Mouse (Mus musculus) liver, embryonic 15.5 days (tissue): ENCODE data around the gene Tcf7l1. TPM values are rescaled to one million over a fixed set of nuclear protein-coding genes. Genes with fewer than 3 reads are reported as not detected.
A peak's percentile ranks its signal among the peaks of the same experiment; 100 is the strongest.

Source experiments
- ATAC-seq: fragments of 200-750 bp; cut with Nextera tagmentation; 2 replicates; pipeline ENCODE4 v1.8.0; 2017; ENCODE audit warnings: moderate number of reproducible peaks, mild to moderate bottlenecking, moderate library complexity; ENCODE audit not compliant: insufficient read depth
- H3K27ac ChIP-seq: fragments of 300-500 bp; sonication (generic); replicated peaks from 2 replicates; pipeline ENCODE4 v1.5.1; 2015; ENCODE audit warnings: mild to moderate bottlenecking, inconsistent platforms
- H3K27me3 ChIP-seq: fragments of 300-500 bp; sonication (generic); 2 replicates; pipeline ENCODE4 v1.6.1; 2015; ENCODE audit warnings: mild to moderate bottlenecking, inconsistent platforms
- H3K36me3 ChIP-seq: fragments of 300-500 bp; sonication (generic); replicated peaks from 2 replicates; pipeline ENCODE4 v1.6.1; 2015; ENCODE audit warnings: moderate library complexity, mild to moderate bottlenecking, inconsistent platforms
- H3K4me1 ChIP-seq: fragments of 300-500 bp; sonication (generic); replicated peaks from 2 replicates; pipeline ENCODE4 v1.6.1; 2015; ENCODE audit warnings: inconsistent platforms
- H3K4me2 ChIP-seq: fragments of 300-500 bp; sonication (generic); 2 replicates; pipeline ENCODE4 v1.6.1; 2015; ENCODE audit warnings: moderate library complexity, mild to moderate bottlenecking, inconsistent platforms
- H3K4me3 ChIP-seq: fragments of 300-500 bp; sonication (generic); replicated peaks from 2 replicates; pipeline ENCODE4 v1.5.1; 2015; ENCODE audit warnings: mild to moderate bottlenecking, inconsistent platforms
- H3K9ac ChIP-seq: fragments of 300-500 bp; sonication (generic); 2 replicates; pipeline ENCODE4 v1.6.1; 2015; ENCODE audit warnings: moderate library complexity, mild to moderate bottlenecking, inconsistent platforms
- H3K9me3 ChIP-seq: fragments of 300-500 bp; sonication (generic); replicated peaks from 2 replicates; pipeline ENCODE4 v1.6.1; 2016; ENCODE audit warnings: inconsistent platforms
- WGBS: fragments of 180-500 bp; shearing (Covaris S2); methylation state at CpG from one replicate; pipeline ENCODE4 v1.1.7; 2015; ENCODE audit warnings: mixed read lengths; ENCODE audit not compliant: insufficient replicate concordance; 5-methylcytosine and 5-hydroxymethylcytosine counted together
- polyA plus RNA-seq: library from polyadenylated mRNA; unstranded; fragments of >200 nt; fragmentation: Nextera tagmentation; extraction: Ambion mirVana; gene quantifications from 2 replicates; pipeline ENCODE4 v1.2.1, GENCODE M21; 2015

Tcf7l1 gene
- polyA plus RNA-seq, 1 experiment from 2014 or later, result 4.1 TPM

- no peak for ATAC-seq
- H3K4me1 ChIP-seq, result no peaks in the 10 kb centered on the region; the same call in 1 of the 2 replicates
- no peaks in the 10 kb centered on the region for H3K27me3 ChIP-seq
- WGBS, result 29% methylated on average over 10 of the region's 10 CpGs
- no peaks in the 10 kb centered on the region for H3K36me3 ChIP-seq
- no peaks in the 10 kb centered on the region for H3K9me3 ChIP-seq
- no peak overlapping the region for H3K9ac ChIP-seq
- no peak overlapping the region for H3K4me3 ChIP-seq
- H3K4me2 ChIP-seq, result no peak overlapping the region
- H3K27ac ChIP-seq, result no peak overlapping the region
These were observed 30.6 kb downstream of the Tcf7l1 start for GRCm38 (mm10) chr6:72758239-72759017.

GRCm38 (mm10) chr6:72755267-72755889 lies 33.7 kb downstream of the Tcf7l1 start:
- Histone ChIP-seq H3K9me3 (no peaks in the 10 kb centered on the region), H3K4me1 (no peaks in the 10 kb centered on the region), H3K4me2 (no peak overlapping the region), H3K36me3 (no peaks in the 10 kb centered on the region), H3K9ac (no peak overlapping the region), H3K4me3 (no peak overlapping the region), H3K27me3 (no peaks in the 10 kb centered on the region), H3K27ac (no peak overlapping the region)
- WGBS, result 60% methylated on average over 14 of the region's 14 CpGs
- ATAC-seq, result no peak

- Histone ChIP-seq H3K27ac (no peak overlapping the region), H3K9me3 (no peaks in the 10 kb centered on the region), H3K9ac (no peak overlapping the region), H3K4me3 (no peak overlapping the region), H3K27me3 (no peaks in the 10 kb centered on the region), H3K36me3 (no peaks in the 10 kb centered on the region), H3K4me1 (no peaks in the 10 kb centered on the region), H3K4me2 (no peak overlapping the region)
- ATAC-seq, result no peak
- 38% methylated on average over 9 of the region's 9 CpGs for WGBS
These were observed 34.8 kb downstream of the Tcf7l1 start for GRCm38 (mm10) chr6:72754215-72754614.

GRCm38 (mm10) chr6:72753782-72754181 lies 35.3 kb downstream of the Tcf7l1 start:
- no peaks in the 10 kb centered on the region for H3K27me3 ChIP-seq
- WGBS, result 76% methylated on average over 8 of the region's 8 CpGs
- no peaks in the 10 kb centered on the region for H3K4me1 ChIP-seq
- H3K9ac ChIP-seq, result no peak overlapping the region
- H3K9me3 ChIP-seq, result no peaks in the 10 kb centered on the region
- no peak overlapping the region for H3K27ac ChIP-seq
- no peak overlapping the region for H3K4me3 ChIP-seq
- no peaks in the 10 kb centered on the region for H3K36me3 ChIP-seq
- no peak overlapping the region for H3K4me2 ChIP-seq
- no peak for ATAC-seq

- peak; percentile 40; the same call in 1 of the 2 replicates for ATAC-seq
These were observed 36.2 kb downstream of the Tcf7l1 start for GRCm38 (mm10) chr6:72752824-72753223.

GRCm38 (mm10) chr6:72751210-72751609 lies 37.8 kb downstream of the Tcf7l1 start:
- H3K36me3 ChIP-seq, result no peaks in the 10 kb centered on the region
- H3K4me3 ChIP-seq, result no peak overlapping the region
- no peak overlapping the region for H3K27ac ChIP-seq
- no peak overlapping the region for H3K9ac ChIP-seq
- H3K4me2 ChIP-seq, result no peak overlapping the region
- no peaks in the 10 kb centered on the region for H3K9me3 ChIP-seq
- H3K27me3 ChIP-seq, result no peaks in the 10 kb centered on the region
- 40% methylated on average over 1 of the region's 1 CpGs for WGBS
- H3K4me1 ChIP-seq, result peaks cover 9% of the 10 kb centered on the region; the same call in 1 of the 2 replicates
- ATAC-seq, result no peak

More at GRCm38 (mm10) chr6:72752824-72753223, 36.2 kb downstream of the Tcf7l1 start:
- no peak overlapping the region for H3K4me3 ChIP-seq
- no peaks in the 10 kb centered on the region for H3K4me1 ChIP-seq
- no peak overlapping the region for H3K27ac ChIP-seq
- H3K27me3 ChIP-seq, result no peaks in the 10 kb centered on the region
- no peaks in the 10 kb centered on the region for H3K36me3 ChIP-seq
- no peak overlapping the region for H3K9ac ChIP-seq
- no peaks in the 10 kb centered on the region for H3K9me3 ChIP-seq
- no peak overlapping the region for H3K4me2 ChIP-seq
- WGBS, result 32% methylated on average over 15 of the region's 15 CpGs

GRCm38 (mm10) chr6:72748882-72749437 lies 40.1 kb downstream of the Tcf7l1 start:
- no peak for ATAC-seq
- Histone ChIP-seq H3K36me3 (no peaks in the 10 kb centered on the region), H3K4me2 (no peak overlapping the region), H3K9me3 (no peaks in the 10 kb centered on the region), H3K4me3 (no peak overlapping the region), H3K27ac (no peak overlapping the region), H3K27me3 (no peaks in the 10 kb centered on the region), H3K4me1 (peaks cover 15% of the 10 kb centered on the region; the same call in 1 of the 2 replicates), H3K9ac (no peak overlapping the region)
- WGBS, result 14% methylated on average over 5 of the region's 5 CpGs

- Histone ChIP-seq H3K36me3 (no peaks in the 10 kb centered on the region), H3K9ac (no peak overlapping the region), H3K4me1 (peaks cover 17% of the 10 kb centered on the region; the same call in 1 of the 2 replicates), H3K27ac (no peak overlapping the region), H3K4me3 (no peak overlapping the region), H3K27me3 (no peaks in the 10 kb centered on the region), H3K4me2 (no peak overlapping the region), H3K9me3 (no peaks in the 10 kb centered on the region)
- no peak for ATAC-seq
- WGBS, result 6% methylated on average over 2 of the region's 2 CpGs
These were observed 40.6 kb downstream of the Tcf7l1 start for GRCm38 (mm10) chr6:72748421-72748820.

- no peak for ATAC-seq
- H3K27me3 ChIP-seq, result no peaks in the 10 kb centered on the region
- H3K4me2 ChIP-seq, result no peak overlapping the region
- H3K4me3 ChIP-seq, result no peak overlapping the region
- no peak overlapping the region for H3K27ac ChIP-seq
- no peaks in the 10 kb centered on the region for H3K9me3 ChIP-seq
- 53% methylated on average over 11 of the region's 11 CpGs for whole genome bisulfite sequencing
- H3K4me1 ChIP-seq, result peaks cover 22% of the 10 kb centered on the region; the same call in 1 of the 2 replicates
- no peaks in the 10 kb centered on the region for H3K36me3 ChIP-seq
- no peak overlapping the region for H3K9ac ChIP-seq
These were observed 41.2 kb downstream of the Tcf7l1 start for GRCm38 (mm10) chr6:72747814-72748213.

- H3K27me3 ChIP-seq, result no peaks in the 10 kb centered on the region
- H3K4me1 ChIP-seq, result peaks cover 28% of the 10 kb centered on the region; the same call in 1 of the 2 replicates
- 68% methylated on average over 4 of the region's 4 CpGs for WGBS
- no peak for ATAC-seq
- no peak overlapping the region for H3K4me3 ChIP-seq
- no peak overlapping the region for H3K27ac ChIP-seq
- no peak overlapping the region for H3K4me2 ChIP-seq
- no peaks in the 10 kb centered on the region for H3K36me3 ChIP-seq
- no peaks in the 10 kb centered on the region for H3K9me3 ChIP-seq
- no peak overlapping the region for H3K9ac ChIP-seq
These were observed 41.9 kb downstream of the Tcf7l1 start for GRCm38 (mm10) chr6:72747156-72747555.

- H3K4me2 ChIP-seq, result no peak overlapping the region; the same call in 1 of the 2 replicates
- no peak overlapping the region for H3K9ac ChIP-seq
- H3K9me3 ChIP-seq, result no peaks in the 10 kb centered on the region
- H3K27ac ChIP-seq, result no peak overlapping the region
- H3K4me1 ChIP-seq, result peaks cover 32% of the 10 kb centered on the region; the same call in 1 of the 2 replicates
- no peak for ATAC-seq
- WGBS, result 20% methylated on average over 12 of the region's 12 CpGs
- H3K4me3 ChIP-seq, result no peak overlapping the region
- H3K27me3 ChIP-seq, result no peaks in the 10 kb centered on the region
- H3K36me3 ChIP-seq, result no peaks in the 10 kb centered on the region
These were observed 43.3 kb downstream of the Tcf7l1 start for GRCm38 (mm10) chr6:72745781-72746180.
